Mouse (Mus musculus) megakaryocyte-erythroid progenitor cell, adult 5-6 weeks (primary cell): Measurements from ENCODE around the gene Rad17. TPM values are rescaled to one million over a fixed set of nuclear protein-coding genes. Genes with fewer than 3 reads are reported as not detected.

ENCODE experiments used
- ATAC-seq: replicated peaks from 2 replicates; pipeline ENCODE4 v1.8.0; 2016; ENCODE audit warnings: mild to moderate bottlenecking, inconsistent platforms; ENCODE audit not compliant: severe bottlenecking, poor library complexity, low FRiP score, low TSS enrichment
- total RNA-seq, 2 experiments: library from RNA; stranded (forward) in 1 of 2; stranded (reverse) in 1 of 2; fragments of 200-1000, 215-1000 nt in 1 of 2; fragments of >200 nt in 1 of 2; fragmentation: Nextera tagmentation in 1 of 2; gene quantifications; 2 replicates each; pipeline ENCODE4 v1.2.3; 2014 to 2017

The Rad17 gene
- total RNA-seq (2014; fragmentation: Nextera tagmentation) (34.6 and 39.9 TPM in 2 replicates), total RNA-seq (2017) (51.5 and 60.1 TPM in 2 replicates)

DNA sequence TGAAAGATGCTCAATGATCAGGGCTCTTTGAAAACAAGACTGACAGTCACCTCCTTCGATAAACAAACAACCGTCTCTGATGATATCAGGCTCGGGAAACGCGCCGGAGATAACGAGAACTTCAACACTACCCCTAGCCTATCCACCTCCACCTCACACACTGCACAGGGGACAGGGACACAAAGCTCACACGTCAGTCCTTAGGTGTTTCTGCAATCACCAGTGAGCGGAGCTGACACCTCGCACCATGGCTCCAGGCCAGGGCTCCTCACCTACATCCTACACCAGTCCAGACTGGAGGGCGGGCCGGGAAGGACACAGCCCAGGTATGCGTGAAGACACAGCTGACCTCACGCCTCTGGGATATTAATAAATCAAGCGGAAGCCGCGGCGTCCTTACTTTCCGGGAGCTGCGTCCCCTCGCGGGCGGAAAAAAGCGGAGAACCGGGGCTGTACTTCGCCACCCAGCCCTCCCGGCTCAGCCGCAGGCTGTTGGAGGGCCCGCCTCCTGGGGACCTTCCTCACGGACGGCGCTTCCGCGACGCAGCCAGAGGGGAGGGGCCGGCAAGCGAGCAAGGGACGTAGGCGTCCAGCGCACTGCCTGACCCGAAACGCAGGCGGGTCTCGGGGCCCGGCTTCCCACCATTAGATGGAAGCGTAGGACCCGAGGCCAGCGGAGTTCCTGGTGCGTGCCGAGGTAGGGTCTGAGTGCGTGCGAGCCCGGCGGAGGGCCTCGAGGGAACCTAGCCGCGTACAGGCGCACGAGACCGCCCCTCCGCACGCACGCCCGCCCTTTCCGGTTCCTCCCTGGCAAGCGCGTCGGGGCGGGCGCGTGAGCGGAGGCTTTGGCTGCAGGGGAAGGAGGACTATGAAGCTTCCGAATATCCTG is at the start of gene Rad17, which contains the start of gene Ak6:
Gene Rad17, minus strand, starts transcription at position 502 of the 889 bp plus-strand sequence.
Gene Ak6, plus strand, starts transcription at position 430 of the 889 bp plus-strand sequence.
- peak; percentile 89 for ATAC-seq

DNA sequence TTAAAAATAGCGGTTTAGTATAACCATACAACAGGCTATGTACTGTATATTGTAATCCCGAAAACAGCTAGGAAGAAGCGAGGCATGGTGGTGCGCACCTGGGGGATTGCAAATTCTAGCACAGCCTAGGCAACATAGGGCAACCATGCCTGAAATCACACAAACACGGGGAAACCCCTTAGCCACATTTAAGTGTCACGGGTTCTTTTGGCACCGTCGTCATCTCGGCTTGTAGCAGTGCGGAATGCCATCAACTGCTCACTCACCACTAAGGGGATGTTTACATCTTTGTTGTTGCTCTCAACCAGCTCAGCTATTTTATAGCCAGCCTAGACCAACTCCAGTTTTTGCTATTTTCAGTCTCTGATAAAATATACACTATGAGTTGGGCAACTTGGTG is 48.0 kb upstream of the Rad17 start:
- no peak for ATAC-seq

DNA sequence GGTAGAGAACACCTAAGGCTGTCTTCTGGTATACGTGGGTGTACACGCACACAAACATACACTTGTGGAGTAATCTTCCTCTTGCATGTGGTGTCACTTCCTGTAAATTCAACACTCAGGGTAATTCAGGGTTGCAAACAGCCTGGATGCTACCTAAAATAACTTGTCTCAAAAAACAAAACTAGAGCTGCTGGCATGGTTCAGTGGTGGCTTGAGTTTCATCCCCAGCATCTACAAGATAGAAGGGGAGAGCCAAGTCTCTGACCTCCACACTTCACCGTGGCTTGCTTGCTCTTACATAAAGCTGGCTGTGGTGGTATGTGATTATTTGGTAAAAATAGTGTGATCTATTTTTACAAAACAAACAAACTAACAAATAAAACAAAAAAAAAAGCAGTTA is 46.7 kb upstream of the Rad17 start:
- no peak for ATAC-seq

DNA sequence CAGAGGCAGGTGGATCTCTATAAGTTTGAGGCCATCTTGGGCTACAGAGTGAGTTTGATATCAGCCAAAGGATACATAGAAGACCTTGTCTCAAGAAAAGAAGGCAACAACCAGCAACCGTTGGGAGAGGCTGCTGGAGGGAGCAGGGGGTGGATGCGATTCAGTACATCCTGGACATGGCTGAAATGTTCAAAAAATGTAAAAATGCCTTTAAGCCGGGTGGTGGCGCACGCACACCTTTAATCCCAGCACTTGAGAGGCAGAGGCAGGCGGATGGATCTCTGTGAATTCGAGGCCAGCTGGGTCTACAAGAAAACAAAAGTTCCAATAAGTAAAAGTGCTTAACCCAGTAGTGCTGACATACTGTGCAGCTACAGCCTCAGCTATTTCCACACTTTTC is 36.7 kb upstream of the Rad17 start:
- 0 out of 2 replicates have a peak, but pooled peaks have one; percentile 19 for ATAC-seq

DNA sequence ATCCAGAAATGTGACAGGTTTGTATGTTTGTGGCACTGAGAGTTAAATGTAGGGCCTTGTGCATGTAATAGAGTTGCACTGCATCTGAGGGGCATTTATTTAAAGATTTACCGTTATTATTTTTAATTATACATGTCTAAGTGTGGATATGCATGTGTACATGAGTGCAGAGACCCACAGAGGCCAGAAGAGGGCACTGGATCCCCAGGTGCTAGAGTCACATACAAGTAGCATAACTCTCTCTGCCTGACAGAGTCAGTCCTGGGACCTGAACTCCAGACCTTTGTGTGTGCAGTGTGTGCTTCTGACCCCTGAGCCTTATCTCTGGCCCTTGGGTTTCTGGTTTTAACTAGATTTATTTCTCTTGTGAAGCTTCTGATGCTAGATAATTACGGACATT is 33.5 kb upstream of the Rad17 start:
- ATAC-seq: peak; percentile 90

GRCm38 (mm10) chr13:100682837-100683236 is 32.0 kb upstream of the Rad17 start:
- ATAC-seq: no peak

DNA sequence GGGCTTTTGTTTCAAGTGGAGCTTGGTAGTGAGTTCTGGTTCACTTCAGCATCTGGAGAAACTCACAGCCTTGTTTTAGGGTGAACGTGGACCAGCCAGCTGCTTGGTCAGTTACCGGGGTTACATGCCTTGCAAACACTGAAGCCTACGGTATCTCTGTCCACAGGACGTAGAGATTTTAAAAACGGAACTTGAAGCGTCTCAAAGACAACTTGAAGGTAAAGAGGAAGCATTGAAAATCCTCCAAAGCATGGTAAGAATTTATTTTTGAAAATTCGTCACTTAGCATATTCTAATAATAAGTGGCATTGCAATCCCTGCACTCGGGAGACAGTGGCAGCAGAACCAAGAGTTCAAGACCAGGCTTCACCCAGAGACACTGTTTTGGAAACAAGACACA is 30.8 kb upstream of the Rad17 start:
- ATAC-seq: no peak

- ATAC-seq: no peak
Measured at GRCm38 (mm10) chr13:100675936-100676635, 25.2 kb upstream of the Rad17 start.

DNA sequence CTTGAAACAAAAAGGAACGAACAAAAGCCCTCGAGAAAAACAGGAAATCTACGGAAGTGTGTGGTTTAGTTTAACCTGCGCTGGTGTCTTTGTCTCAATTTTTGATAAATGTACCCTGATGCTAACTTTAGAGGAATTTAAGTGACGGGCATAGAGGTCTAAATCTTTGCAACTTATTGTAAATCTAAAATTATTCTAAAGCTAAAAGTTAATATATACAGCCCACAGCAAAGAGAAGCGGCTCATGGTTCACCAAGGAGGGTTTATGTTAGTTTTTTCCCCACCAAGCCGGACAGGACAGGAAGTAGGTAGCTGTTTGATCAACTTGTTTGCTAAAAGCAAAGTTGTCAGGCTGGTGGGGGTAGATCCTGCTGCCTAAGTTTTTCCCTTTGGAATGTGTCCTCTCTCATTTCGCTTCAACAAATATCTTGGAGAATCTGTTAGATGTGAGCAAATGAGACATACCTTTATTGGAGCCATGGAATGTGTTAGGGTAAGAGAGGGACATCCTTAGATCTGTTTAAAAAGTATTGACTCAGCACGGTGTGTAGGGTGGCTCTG is 19.4 kb upstream of the Rad17 start:
- no peak for ATAC-seq

- peak; percentile 74 for ATAC-seq
Measured at GRCm38 (mm10) chr13:100669291-100670022, 18.6 kb upstream of the Rad17 start, which contains the start of gene Ccdc125. TSS of gene Ccdc125 (plus strand) at chr13:100669717.

GRCm38 (mm10) chr13:100659864-100660456 is 9.1 kb upstream of the Rad17 start:
- peak; percentile 63 for ATAC-seq

DNA sequence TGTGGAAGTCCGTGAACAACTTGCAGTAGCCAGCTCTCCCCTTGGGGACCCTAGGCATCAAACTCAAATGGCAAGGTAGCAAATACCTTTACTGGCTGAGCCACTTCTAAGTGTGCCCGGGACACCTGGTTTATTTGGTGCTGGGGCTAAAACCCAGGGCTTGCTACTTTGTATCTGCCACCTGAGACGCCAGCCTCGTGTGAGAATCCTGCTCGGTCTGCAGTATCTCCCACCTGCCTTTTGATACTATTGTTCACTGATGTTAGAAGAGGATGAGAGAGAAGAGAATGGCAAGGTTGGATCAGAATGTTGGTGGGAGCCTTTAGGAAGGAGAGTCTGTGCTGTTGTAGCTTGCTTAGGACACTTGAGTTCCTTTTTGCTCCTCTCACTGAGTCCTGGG is 7.2 kb upstream of the Rad17 start:
- no peak for ATAC-seq

DNA sequence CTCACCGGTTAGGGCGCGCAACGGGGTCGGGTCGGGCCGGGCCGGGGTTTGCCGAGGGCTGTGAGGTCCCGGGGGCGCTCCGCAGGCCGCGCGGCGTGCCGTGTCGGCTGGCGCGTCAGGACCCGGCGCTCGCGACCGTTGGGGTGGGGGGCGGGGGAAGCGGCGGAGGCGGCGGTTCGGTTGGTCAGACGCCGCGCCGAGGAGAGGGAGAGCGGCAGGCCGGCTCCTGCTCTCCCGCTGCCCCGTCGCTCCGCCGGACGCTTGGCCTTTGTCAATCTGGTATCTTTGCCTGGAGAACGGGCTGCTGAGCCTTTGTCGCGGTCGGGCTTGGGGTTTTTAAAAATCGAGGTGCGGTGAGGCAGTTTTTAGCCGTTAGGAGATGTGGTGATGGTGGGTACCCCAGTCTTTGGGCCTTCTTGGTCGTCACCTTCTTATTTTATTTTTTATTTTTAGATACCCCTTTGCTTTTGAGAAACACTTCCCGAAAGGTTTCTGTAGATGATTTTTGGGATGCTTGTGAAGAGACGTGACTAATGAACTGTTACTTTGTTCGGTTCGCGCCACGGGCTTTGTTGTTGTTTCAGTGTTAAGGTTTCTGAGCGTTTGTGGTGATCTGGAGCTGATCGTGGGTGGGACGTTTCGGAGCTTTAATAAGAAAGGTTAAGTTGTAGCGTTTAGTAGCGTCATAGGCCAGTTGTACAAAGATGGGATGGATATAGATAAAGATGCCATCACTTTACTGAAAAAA is 762 bp upstream of the Rad17 start, which contains the start of gene Taf9:
Gene Taf9, plus strand, starts transcription at position 141 of the 748 bp plus-strand sequence.
- peak; percentile 33 for ATAC-seq

DNA sequence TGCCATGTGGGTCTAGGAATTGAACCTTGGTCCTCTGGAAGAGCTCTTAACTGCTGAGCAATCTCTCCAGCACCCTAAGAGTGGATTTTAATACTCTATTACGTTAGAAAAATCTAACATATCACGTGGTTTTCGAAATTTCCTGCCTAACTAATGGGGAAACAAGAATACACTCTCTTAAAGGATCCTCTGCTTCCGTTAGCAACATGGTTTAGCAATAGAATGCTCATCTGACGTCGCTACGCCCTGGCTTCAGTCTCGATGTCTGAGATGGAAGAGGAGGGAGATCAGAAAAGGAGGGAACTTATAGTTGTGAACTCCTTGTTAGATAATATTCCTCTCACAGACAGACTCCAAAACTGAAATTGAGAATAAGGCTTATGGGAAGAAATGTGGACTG is 2.6 kb downstream of the Rad17 start:
- no peak for ATAC-seq

DNA sequence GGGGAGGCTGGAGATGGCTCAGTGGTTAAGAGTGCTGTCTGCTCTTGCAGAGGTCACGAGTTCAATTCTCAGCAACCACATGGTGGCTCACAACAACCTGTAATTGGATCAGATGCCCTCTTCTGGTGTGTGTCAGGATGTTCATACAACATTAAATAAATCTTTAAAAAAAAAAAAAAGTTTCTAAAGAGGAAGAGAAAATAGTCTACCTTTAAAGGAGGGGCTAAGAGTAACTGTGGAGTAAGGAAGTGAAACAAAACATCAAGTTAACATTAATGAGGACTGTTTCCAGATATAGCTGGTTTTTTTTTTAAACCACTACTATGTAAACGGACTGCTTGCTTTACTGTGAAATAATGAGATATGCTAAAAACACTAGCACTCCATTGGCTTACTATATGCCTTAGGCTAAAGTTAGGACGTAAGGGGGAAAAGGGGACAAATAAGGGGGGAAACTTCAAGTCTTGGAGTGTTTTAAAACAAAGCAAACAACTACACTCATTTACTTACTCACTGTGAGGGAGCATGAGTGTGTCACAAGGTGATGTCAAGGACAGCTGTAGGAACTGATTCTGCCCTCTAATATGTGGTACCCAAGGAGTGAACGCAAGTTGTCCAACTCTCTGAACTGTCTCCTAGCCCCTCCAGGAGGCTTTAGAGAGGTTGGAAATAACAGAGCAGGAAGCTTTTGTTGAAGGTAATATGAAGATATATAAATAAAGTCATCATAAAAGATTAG is 8.2 kb downstream of the Rad17 start:
- no peak for ATAC-seq

DNA sequence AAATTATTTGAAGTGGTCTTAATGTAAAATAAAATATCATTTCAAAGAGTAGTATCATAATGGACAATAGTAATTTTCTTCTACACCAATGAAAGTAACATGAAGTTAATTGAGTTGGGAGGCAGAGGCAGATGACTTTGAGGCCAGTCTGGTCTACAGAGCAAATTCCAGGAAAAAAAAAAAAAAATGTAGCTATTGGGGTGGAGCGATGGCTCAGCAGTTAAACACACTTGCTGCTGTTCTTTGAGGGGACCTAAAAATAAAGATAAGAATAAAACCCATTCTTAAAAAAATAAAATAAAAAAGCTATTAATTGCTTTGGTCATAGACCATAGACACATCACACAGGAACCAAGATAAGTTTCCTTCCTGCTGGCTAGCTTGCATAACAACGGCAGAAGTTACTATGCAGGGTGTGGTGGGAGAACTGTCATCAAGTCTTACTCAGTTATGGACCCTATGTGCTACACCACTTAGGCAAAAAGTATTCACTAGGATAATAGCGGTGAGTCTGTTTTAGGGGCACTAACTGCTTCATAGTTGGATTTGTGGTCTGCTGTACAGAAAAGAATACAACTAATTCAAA is 16.7 kb downstream of the Rad17 start:
- ATAC-seq: 0 out of 2 replicates have a peak, but pooled peaks have one; percentile 57

- ATAC-seq: no peak
Measured at GRCm38 (mm10) chr13:100622241-100622640, 28.6 kb downstream of the Rad17 start.
